Mouse (Mus musculus): ENCODE measurements at regions not wholly inside any gene's neighbourhood (a gene's known extent, or its start where the extent isn't known, plus 50 kb on each side); places are given as distances from the start of the nearest gene placed in this dataset.

DNA sequence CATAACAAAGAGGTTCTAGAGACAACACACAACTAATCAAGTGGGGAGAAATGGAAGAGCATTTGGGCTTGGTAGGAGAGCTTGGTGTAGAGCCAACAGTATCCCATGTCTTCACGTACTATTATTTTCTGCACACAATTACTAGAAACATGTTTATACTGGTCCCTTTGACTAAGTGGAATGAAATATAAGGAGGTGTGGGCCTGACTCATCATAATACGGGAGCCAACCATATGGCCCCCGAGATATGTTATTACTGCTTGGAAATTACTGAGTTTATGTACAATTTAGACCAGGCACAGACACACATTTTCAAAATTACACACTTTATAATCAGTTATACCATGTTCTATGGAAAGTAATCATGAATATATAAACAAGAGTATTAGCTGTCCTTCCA, 92.7 kb upstream of the Sash1 start:
- DNase-seq = no peak

DNA sequence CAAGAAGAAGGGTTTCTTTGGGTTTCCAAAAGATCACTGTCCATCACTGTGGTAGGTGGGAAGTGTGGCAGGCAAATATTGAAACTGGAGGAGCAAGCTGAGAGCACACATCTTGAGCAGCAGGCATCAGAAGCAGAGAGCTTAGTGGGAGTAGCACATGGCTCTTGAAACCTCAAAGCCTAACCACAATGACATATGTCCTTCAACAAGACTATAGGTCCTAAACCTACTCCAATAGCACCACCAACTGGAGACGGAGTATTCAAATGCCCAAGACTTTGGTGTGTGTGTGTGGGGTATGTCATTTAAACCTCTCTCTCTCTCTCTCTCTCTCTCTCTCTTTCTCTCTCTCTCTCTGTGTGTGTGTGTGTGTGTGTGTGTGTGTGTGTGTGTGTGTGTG, 88.1 kb upstream of the Sash1 start:
- no peak for DNase-seq

DNA sequence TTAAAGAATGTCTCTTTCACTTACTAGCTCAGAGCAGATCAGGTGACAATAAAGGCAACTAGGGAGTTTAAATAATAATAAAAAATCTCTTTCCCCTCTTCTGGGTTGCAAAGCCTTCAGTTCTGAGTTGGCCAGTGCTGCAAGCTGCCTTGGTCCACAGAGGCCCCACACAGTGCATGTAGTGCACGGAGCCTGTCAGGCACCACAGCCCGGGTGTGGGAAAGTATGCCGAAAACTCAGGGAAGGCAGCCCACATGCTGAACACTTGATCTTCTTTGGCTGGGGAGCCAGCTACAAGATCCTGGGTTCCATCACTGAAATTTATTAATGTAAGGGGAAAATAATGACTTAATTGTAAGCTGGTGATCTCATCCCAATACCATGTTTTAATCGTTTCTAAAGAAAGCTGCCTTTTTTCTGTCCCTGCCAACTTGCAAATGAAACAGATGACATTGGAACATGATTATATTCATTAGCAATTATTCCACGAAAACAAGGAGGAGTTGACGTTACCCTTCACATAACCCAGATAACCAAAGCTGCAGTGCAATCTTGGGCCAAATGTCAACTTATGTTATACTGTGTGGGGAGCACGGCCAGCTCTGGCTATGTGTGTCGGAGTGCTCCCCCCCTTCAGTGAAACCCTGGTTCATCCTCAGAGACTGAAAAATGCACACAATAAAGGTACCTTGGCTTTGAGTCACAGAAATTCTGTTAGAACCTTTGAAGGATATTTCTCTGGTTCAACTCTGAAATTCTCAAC, 87.1 kb upstream of the Sash1 start:
- peak; percentile 24 for DNase-seq

DNA sequence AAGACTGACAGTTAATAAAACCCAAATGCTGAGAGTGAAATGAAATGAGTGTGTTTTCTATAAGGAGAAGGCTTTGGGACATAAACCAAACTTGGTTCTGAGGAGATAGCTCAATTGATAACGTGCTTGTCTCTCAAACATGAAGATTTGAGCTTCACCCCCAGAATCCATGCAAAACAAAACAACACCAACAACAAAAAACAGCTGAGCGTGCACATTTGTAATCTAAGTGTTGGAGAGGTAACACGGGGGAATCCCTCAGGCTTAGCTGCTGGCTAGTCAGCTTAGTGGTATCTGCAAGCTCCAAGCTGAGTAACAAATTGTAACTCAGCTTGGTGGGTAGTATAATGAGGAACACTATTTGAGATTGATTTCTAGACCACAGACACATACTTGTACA, 84.9 kb upstream of the Sash1 start:
- no peak for DNase-seq

DNA sequence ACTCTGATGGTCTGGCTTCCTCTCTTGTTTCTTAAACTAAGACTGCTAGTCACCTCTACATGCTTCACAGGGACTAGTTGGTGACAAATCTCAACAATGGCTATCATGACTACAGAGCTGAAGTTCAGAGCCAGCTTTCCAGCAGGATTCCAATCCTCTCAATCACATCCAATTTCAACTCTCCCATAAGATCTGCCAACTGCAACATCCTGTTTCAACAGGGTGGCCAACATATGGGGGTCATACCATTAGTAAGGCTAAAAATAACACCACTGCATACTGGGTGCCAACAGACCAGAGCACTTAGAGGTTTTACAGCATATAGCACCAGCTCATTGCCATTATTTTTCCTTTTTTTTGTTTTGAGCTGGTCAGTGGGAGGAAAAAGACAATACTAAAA, 83.7 kb upstream of the Sash1 start:
- no peak for DNase-seq

DNA sequence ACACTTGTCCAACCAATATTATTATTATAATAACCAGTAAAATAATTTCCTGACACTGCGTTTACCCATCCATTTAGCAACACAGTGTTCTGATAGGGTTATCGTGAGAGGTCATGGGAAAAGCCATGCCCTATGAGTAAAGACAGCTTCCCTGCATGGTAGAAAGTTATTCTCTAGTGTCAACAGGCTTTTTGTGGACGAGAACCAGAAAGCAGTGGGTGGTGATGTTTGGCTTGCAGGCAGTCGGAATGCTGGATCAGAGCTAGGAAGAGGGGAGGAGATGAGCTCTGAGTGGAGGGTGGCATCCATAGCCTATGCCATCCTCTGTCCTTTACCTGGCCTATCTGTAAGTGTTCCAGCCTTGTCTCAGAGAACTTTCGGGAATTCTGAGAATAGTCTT, 83.1 kb upstream of the Sash1 start:
- DNase-seq = no peak

DNA sequence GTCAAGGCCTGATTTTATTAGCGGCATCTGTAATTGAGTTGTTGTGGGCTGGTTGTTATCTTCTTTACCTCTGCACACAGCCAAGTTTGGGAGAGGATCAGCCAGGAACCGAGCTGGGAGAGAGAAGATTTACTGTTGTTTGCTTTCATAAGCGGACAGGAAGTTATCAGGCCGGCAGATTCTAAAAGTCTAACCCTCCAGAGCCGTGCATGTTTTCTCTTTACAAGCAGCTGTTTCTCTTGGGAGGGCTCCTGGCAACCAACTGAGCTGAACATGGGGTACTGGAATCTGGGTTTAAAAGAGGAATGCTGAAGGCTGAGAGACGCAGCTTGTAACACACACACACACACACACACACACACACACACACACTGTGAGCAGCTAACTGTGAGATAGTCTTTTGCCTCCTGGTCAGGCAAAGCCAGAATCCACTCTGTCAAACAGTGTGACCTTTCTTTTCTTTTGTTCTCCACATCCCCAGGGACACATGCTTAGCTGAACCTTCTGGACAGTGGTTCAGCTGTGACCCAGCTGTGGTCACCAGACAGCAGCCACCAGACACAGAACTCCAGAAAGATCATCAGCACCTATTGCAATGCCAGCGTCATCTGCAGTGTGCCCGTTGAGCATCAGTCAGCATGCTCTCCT, 82.5 kb upstream of the Sash1 start:
- DNase-seq = no peak

DNA sequence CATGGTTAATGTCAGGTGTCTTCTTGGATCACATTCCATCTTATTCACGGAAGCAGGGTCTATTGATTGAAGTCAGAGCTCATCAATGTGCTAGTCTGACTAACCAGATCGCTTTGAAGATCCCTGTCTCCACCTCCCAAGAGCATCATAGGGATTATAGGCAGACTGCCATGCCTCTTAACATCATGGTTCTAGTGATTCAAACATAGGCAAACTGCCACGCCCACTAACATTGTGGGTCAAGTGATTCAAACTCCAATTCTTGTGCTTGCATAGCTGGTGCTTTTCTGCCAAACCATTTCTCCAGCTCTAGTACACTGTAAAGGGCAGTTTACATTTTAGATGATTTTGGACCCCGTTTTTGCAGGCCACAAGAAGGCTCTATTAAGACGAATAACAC, 77.1 kb upstream of the Sash1 start:
- no peak for DNase-seq

DNA sequence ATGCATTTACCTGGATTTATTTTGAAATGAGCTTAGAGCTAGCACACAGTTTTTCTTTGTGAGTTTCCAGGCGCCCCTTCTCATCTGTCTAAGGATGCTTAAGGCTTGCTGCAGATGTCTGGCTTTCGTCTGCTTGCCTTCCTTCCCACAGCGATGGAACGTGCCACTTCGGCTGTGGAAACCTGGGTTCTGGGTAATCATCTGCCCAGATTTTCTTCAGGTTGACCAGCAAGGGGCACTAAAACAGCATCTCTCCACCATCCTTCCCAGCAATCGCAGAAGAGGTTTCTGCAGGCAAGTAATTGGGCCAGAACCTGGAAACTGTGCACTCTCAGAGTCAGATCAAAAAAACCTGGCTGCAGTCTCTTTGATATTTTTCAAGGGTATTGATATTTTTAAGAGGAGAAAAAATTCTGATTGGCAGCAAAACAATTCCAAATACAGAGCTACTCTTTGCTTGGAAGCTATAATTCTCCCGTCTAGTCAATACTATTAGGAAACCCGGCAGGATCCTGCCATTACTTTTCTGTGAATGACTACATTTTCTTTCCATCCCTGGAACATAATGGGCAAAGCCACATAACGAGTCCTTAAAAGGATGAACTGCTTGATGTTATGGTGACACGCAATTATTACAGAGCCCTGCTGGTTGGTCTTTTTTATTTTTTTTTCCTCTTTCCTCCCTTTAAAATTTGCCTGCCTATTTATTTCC, 75.2 kb upstream of the Sash1 start:
- DNase-seq = no peak

DNA sequence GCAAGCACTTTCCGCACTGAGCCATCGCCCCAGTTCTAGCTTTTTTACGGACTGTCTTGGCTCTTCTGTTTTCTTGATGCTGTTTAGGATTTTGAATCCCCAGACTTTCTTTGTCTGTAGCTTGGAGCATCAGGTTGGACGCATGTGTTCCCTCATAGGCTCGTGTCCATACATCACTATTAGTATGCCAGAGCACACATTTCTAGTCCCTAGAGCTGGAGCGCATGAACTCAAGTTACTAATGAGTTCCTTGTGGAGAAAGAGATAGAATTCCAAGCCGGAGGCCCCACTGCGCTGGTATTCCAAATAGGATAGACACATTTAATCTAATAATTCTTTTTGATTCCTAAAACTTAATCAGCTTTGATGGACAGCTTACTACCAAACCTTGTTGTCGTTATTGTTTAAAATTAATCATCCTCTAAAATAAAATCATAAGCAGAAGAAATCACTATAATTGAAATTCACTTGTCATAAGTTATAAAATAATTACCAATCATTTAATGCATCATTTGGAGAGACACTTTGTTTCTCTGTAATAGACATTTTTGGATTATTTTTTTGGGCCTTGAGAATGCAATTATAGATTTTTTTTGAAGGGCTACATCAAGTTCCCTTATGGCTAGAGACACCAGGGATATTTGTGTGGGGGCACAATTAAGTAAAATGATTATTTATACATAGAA, 74.5 kb upstream of the Sash1 start:
- no peak for DNase-seq

DNA sequence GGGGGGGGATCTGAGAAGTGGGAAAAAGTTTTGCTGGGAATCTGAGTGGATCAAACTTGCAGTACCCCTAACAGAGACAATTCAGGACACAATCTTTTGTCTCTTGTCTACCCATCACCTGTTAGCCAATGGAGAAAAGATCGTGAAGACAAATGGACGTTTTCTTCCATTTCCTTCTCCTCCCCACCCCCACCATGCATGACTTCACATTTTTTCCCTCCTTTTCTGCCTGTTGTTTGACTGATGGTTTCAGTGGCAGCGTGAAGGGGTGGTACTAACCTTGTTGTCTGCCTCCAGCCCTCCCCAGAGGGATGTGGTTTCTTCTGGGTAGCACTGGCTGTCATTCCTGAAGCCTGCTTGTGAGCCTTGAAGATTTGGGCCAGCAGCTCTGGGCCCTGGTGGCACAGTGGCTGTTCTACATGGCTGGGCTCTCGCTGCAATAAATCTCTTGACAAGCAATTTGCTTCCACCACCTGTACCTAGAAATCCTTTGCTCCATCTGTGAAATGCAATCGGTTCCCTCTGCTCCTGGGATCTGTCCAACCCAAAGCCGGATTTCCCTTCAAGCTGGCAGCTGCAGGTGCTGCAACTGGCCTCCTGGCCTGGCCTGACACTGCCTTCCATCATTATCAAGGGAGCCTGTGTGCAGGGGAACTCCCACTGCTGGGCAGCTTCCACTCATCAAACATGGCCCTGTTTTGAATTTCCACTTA, 69.8 kb upstream of the Sash1 start:
- no peak for DNase-seq

DNA sequence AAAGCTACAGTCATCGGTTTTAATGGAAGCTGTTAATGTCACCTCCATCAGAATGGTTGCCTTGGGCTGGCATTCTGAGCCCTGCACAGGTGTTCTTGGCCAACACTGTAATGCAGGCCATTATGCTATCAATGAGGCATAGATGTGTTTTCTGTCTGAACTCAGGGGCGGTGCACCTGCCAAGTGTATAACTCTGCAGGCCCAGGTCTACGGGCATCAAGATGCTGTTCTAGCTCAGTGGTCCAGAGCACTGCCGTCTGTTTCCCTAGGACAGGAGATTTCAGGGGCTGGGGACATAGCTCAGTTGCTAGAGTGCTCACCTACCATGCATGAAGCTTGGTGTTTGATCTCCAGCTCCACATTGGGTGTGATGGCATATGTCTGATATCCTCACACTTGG, 68.1 kb upstream of the Sash1 start:
- no peak for DNase-seq

DNA sequence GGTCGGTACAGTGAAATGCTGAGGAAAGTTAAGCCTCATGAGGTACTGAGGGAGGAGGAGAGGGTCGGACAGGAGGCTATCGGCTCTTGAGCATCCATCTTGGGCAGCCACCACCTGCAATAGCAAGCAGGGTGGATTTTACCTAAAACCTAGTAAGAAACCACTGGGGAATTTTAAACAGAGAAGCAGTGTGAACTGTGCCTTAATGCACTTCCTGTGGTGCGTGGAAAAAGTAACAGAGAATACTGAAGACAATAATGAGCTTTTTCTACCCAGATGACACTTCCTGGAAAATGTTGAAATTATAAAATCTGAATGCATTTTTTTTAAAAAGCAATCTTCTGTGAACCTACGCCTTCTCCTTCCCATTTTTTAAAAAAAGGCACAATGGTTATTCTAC, 67.1 kb upstream of the Sash1 start:
- no peak for DNase-seq

DNA sequence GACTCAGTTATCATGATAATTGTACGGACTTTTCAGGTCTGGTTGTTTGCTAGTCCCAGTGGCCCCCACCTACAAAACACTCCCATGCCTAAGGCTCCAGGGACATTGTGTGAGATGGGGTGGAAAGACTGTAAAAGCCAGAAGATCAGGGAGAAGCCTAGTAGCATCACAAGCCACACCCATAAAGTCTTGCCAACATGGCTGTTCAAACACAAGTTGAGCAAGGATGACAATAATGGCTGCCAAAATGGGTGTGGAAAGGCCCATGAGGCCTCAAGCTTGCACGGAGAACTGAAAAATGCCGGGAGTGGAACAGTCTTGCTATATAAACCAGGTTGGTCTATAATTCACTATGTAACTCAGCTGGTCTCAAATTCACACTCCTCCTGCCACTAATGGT, 66.1 kb upstream of the Sash1 start:
- DNase-seq = no peak

DNA sequence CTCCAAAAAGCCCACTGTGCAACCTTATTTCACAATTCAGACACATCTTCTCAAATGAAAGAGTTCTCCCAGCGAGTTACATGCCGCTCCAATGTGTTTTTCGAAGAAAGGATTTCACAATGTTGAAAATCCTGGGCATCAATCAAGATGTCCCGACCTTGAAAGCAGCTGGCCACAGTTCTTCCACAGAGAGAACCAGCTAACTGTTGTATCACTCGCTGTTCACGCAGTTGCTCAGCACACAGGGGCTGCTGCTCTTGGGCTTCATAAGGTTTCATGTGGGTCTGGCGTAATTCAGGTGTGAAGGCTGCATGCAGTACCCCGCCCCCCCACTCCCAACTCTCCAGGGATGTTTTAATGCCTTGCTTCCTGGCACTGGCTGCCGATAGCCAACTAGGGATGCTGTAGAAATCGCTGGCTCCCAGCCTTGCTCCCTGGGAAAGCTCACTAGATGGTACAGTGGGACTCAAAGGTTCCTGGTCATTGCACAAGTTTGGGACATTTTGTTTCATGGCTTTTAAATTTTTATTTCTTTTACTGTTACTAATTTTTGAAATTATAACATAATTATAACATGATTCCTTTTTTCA, 65.5 kb upstream of the Sash1 start:
- DNase-seq = no peak

DNA sequence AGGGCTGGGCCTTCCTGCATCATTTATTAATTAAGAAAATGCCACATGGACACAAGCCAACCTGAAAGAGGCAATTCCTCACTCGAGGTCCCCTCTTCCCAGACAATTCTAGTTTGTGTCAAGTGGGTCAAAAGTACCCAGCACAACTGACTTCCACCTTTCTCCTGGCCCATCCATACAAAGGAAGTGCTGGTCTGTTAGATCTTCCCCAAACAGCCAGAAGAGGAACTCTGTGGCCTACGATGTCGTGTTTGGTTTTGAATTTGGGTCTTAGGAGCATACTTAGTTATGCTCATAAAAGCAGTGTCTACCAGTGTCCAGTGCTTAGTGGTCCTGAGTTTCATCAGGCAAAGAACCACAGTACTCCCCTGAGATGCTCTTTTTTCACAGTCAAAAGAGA, 62.4 kb upstream of the Sash1 start:
- DNase-seq = no peak

DNA sequence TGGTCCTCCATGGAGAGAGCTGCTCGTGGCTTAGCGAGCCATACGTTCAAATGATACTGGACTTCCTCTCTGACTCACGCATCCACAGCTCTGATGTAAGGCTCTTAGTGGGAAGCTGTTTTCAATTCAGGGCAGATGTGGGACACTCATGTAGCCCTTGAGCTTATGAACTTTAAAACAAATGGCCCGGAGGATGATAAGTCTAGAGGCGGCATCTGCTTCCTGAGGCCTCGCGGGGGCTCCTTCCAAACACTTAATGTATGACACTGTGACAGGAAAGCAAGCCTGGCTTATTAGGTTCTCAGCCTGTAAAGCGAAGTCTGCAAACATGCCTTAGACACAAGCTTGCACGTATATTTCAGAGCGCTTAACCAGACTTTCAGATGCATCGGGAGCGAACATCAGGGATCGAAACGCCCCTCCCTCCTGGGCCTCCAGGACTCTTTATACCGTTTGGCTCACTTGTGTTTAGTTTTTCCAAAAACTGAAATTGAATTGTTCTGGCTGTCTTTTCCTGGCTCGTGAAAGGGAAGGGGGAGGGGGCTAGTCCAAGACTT, 59.4 kb upstream of the Sash1 start:
- peak; percentile 19 for DNase-seq

DNA sequence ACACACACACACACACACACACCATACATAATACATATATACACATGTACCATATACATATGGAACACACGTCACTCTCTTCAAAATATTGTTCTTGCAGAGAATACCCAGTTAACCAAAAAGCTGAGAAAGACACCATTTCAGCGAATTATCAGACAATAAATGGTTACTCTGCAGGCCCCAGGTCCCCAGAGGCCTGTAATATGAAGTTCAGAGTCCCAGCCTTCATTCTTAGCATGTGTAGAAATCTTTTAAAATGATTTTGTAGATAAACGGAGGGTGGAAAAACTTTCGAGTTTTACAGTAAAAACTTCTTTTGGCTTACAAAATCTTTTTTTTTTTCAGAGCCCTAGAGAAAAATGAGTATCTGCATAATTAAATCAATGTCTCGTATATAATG, 58.7 kb upstream of the Sash1 start:
- DNase-seq = no peak

DNA sequence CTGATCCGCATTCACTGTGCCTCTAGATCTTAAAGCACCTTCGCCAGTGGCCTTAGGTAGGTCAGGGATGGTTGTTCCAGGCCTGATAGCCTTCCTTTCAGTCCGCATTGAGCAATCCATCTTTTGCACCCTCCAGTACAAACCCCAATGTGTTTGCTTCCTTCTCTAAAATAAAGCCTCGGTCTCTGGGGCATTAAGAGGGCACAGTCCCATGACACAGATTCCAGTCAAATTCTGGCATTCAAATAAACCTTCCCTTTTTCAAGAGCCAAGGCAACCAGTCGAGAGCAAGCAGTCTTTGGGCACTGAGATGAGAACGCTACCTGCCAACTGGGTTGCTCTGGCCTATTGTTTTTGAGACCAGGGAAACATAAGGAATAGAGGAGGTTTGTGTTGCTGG, 57.8 kb upstream of the Sash1 start:
- no peak for DNase-seq

DNA sequence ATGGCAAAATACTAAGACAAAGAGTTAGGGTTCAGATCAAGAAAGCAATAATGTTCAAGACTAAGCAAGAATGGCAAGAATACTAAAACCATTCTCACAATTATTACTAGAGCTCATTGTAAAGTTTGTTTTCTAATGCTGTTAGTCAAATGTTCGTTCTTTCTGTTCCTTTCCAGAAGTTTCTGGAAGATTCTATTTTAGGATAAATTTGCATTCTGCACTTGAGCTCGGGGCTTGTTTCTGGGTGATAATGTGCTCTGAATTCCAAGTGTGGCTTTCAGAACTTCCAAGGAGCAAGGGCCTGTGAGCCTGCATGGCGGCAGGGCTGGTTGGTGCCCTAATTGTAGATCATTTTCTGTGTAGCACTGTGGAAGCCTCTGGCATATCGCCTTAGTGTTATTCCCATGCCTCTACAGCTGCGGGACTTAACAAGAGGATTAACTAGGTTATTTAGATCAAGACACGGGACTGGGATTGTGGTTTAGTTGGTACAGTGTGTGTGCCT, 57.1 kb upstream of the Sash1 start:
- no peak for DNase-seq

DNA sequence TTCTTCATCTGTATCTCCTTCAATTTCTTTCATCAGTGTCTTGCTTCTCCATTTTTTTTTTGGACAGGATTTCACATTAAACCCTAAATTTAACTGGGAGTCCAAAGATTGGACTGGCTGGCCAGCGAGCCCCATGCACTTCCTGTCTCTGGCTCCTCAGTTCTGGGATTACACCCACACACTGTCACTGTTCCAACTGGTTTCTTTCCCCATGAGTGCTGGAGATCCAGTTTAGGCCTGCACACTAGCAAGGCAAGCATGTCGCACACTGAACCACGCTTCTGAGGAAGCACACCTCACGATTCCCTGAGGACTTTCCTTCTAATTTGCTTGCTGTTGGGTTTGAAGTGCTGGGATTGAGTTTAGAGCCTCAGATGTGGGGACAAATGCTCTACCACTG, 50.5 kb upstream of the Sash1 start:
- DNase-seq = no peak

Measured in liver (tissue).